Mouse (Mus musculus) bone marrow macrophage, adult 2 months (primary cell): ENCODE results near the gene Igsf11.

ENCODE experiments used
- CTCF ChIP-seq: IDR thresholded peaks from 2 replicates; pipeline ENCODE4 v1.5.1; 2012; ENCODE audit warnings: low read depth, mild to moderate bottlenecking, low read length, moderate library complexity
- POLR2A ChIP-seq: IDR thresholded peaks from 2 replicates; pipeline ENCODE4 v1.6.1; 2012; ENCODE audit warnings: mild to moderate bottlenecking, low read depth, low read length, borderline replicate concordance

DNA sequence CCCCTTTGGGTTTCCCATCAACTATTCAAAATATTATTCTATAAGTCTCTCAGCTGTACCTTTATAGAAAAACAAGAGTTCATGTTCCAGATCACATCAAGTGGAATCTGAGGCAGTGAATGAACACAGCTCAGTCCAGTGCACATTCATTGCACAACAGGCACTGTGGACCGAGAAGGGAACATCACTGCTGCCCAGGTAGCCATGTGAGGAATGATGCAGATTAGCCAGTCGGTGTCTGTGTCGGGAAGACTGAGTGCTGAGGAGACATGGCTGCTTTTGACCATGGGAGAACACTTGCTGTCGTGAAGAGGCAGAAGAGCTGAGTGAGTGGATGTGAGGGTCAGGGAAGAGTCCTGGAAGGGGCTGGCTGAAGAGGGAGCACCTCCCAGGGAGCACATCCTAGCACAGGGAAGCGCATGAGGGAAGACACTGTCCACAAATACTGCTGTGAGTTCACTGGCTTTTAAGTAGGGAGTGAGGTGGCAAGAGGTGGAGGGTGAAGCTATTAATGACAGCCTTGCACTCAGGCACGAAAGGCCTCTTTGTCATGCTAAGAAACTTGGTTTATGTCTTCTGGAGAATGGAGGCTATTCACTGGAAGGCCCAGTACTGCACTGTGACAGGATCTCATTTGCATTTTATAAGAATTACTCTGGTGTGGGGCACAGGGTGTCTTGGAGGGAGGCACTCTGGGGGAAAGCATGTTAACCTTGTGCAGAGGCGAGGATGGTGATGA, 54.8 kb downstream of the Igsf11 start:
- TF ChIP-seq POLR2A, result no peak
- TF ChIP-seq CTCF, result no peak
